Mouse (Mus musculus): ENCODE data around the gene Shank3.
A peak's percentile ranks its signal among the peaks of the same experiment; 100 is the strongest.

The Shank3 gene

GRCm38 (mm10) chr15:89557996-89558390 is 58.6 kb downstream of the Shank3 start:
- no peak for DNase-seq

- DNase-seq: no peak
Observed at GRCm38 (mm10) chr15:89559202-89559731, 59.8 kb downstream of the Shank3 start.

GRCm38 (mm10) chr15:89568114-89568513 is 68.7 kb downstream of the Shank3 start, which contains the start of gene Acr:
Gene Acr (plus strand): TSS chr15:89568326.
- DNase-seq: no peak

GRCm38 (mm10) chr15:89572147-89572546 is 72.7 kb downstream of the Shank3 start:
- DNase-seq: no peak

GRCm38 (mm10) chr15:89582494-89582893 is 83.1 kb downstream of the Shank3 start:
- no peak for DNase-seq

- no peak for DNase-seq
Observed at GRCm38 (mm10) chr15:89585101-89585500, 85.7 kb downstream of the Shank3 start.

- no peak for DNase-seq
Observed at GRCm38 (mm10) chr15:89585631-89586030, 86.2 kb downstream of the Shank3 start.

GRCm38 (mm10) chr15:89589146-89589545 is 89.7 kb downstream of the Shank3 start:
- DNase-seq: no peak

GRCm38 (mm10) chr15:89591317-89591716 is 91.9 kb downstream of the Shank3 start:
- no peak for DNase-seq

GRCm38 (mm10) chr15:89591723-89592455 is 92.5 kb downstream of the Shank3 start, which contains the start of gene Rabl2:
Gene Rabl2 (minus strand): TSS chr15:89591923.
- DNase-seq: peak; percentile 83 to 88

GRCm38 (mm10) chr15:89592548-89592947 is 93.1 kb downstream of the Shank3 start:
- no peak for DNase-seq

GRCm38 (mm10) chr15:89605822-89606570 is 106.6 kb downstream of the Shank3 start:
- DNase-seq: no peak

- DNase-seq: no peak
Observed at GRCm38 (mm10) chr15:89607480-89607879, 108.1 kb downstream of the Shank3 start.

- no peak for DNase-seq
Observed at GRCm38 (mm10) chr15:89607888-89608287, 108.5 kb downstream of the Shank3 start.

Data from lung, adult 18-20 months (tissue).